Mouse (Mus musculus): ENCODE data around the gene Sycn.

Sycn gene

GRCm38 (mm10) chr7:28558486-28558885 lies 17.8 kb downstream of the Sycn start:
- no peak for DNase-seq (ENCODE audit: low spot score)

DNA sequence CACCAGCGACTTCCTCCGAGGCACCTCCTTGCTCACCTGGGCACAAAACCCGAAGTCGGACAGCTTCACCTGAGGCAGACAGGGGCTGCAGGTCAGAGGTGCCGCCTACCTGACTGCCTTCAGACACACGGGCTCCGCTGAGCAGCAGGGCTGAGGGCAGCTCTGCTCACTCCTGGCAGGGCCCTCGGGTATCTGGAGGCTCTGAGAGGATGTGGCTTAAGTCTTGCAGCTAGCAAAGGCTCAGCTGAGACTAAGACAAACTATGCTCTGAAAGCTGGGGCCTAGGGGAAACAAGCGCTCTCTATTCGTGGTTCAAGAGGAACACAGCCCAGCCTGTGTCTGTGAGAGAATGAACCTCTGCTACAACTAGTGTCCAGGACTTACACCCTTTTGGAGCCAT lies 20.2 kb downstream of the Sycn start:
- no peak for DNase-seq (ENCODE audit: low spot score)

- no peak for DNase-seq (ENCODE audit: low spot score)
Observed at GRCm38 (mm10) chr7:28561967-28562366, 21.3 kb downstream of the Sycn start.

- no peak for DNase-seq (ENCODE audit: low spot score)
Observed at GRCm38 (mm10) chr7:28562371-28562770, 21.7 kb downstream of the Sycn start.

DNA sequence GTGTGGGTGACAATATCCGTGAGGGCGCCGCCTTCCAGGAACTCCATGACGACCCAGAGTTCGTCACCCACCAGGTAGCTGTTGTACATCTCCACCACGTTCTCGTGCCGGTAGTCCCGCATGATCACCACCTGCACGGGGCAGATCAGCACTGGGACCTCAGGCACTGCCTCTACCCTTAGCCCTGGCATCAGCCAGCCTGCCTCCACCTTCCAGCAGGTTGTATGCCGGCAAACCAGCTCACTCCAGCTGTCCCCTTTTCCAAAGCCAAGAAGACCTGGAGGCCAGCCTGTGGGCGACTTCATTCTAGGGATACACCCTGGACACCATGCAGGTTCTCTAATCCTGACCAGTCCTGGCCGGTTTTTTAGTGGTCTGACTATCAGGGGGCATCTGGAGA lies 22.3 kb downstream of the Sycn start:
- DNase-seq (ENCODE audit: low spot score): no peak

DNA sequence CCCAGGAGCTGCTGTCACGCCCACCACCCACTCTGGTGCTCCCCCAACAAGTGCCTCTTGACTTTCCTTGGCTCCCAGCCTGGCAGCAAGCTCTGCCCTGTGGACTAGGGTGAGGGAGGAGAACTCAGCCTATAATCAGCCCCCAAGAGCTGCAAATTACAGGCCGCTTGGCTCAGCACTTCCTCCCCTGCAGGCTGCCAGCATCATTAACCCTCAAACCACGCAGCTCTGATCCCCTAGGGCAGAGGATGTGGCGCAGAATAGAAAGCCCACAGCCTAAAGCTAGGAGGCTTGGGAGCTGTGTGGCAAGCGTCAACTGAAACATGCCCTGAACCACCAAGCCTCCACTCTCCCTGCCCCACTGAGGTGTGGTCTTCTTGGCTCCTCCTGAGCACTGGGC lies 24.7 kb downstream of the Sycn start:
- no peak for DNase-seq (ENCODE audit: low spot score)

DNA sequence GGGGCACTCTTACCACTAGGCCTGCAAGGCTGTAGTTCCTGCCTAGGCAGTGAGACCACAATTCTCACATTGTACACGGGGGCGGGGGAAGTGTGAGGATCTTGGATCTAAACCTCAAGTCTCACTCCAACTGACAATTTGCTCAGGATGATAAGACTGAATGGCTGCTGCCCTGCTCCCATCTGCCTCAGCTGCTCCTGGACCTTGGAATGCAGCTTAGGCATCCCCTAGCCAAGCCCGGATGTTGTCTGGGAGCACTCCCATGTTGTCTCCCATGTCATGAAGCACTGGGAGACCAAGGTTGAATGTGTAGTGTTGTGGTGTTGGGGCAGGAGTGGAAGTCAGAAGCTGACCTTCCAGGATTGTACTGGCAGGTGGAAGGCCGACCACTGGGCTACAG lies 26.9 kb downstream of the Sycn start:
- no peak for DNase-seq (ENCODE audit: low spot score)

DNA sequence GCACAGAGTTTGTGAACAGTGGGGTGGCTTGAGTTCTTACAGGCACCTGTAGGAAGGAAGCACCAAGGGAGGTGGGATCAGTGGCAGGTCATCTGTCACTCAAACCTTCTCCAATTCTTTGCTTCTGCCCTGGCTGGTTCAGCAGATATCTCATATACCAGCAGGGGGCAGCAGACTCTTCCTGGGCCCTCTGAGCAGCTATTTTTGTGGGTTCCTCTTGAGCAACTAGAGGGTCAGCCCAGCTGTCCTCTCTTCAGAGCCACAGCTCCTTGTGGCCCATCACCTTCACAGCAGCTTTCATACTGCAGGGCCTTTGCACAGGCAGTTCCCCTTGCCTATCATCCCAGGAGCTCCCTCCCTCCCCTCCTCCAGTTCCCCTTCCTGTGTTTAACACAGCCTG lies 27.6 kb downstream of the Sycn start:
- DNase-seq (ENCODE audit: low spot score): no peak

GRCm38 (mm10) chr7:28570291-28570981 lies 29.8 kb downstream of the Sycn start:
- DNase-seq (ENCODE audit: low spot score): no peak

DNA sequence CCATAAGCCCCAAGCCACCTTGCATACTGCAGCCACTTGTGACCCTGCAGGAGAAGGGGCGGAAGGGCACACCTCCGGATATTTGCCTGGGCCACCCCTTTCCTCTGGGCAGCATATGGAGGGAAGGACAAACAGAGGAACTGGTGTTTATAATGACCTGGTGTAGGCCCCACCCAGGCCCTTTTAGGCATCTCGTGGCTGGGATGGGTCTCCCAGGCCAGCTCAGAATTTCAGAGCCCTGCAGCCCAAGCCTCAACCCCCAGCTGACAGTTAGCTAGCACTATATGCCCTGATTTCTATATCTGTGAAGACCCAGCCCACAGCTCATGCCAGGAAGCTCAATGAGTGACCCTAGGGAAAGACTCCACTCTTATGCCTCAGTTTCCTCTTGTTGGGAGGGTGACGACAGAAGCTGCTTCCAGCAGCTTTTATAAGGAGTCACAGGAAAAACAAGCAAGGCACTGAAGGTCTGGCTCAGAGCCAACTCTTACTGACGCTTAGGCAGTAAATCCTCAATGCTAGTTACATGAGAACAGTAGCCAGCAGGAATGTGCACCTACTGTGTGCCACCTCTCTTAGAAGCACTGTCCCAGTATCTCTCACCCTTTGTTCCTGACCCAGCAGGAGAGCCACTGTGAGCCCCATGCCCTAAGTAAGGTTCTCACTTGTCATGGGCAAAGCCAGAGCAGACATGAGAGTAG lies 30.4 kb downstream of the Sycn start:
- DNase-seq (ENCODE audit: low spot score): no peak

DNA sequence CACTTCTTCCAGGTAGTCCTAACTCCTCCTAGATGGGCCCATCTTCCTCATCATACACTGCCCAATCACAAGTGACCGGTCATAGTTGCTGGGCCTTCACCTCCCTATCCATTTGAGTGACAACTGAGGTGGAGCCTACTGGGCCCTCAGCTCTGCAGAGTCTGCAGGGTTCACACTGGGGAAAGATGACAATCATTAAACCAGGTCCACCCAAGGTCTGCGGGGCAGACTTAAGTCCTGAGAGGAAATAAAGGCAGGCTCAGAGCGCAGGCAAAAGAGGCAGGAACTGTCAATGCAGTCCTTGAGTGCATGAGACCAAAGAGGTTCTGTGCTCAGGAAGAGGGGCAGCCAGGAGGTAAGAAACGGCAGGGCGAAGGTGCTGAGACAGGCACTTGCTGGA lies 32.0 kb downstream of the Sycn start:
- DNase-seq (ENCODE audit: low spot score): no peak

GRCm38 (mm10) chr7:28573236-28573635 lies 32.6 kb downstream of the Sycn start:
- no peak for DNase-seq (ENCODE audit: low spot score)

- peak; percentile 49 for DNase-seq (ENCODE audit: low spot score)
Observed at GRCm38 (mm10) chr7:28575597-28575996, 34.9 kb downstream of the Sycn start.

- peak; percentile 62 for DNase-seq (ENCODE audit: low spot score)
Observed at GRCm38 (mm10) chr7:28576271-28576914, 35.7 kb downstream of the Sycn start.

GRCm38 (mm10) chr7:28577826-28578542 lies 37.3 kb downstream of the Sycn start:
- DNase-seq (ENCODE audit: low spot score): no peak

GRCm38 (mm10) chr7:28578543-28579053 lies 37.9 kb downstream of the Sycn start:
- no peak for DNase-seq (ENCODE audit: low spot score)

DNA sequence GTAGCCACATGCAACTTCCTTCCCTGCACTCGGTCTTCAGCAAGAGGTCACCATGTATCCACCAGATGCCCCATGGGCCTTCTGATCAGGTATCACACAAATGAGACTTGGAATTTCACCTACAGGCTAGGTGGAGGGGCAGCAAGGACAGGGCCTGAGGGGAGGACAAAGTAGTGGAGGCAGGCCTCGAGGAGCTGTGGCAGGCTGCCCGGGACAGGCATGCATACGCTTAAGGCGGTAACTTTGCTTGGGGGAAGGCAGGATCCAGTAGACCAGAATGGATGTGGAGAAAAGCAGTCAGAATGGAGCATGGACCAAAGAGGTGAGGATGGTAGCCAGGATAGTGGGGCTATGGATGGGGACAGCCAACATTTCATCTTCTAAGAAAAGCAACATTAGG lies 39.1 kb downstream of the Sycn start:
- DNase-seq (ENCODE audit: low spot score): no peak

DNA sequence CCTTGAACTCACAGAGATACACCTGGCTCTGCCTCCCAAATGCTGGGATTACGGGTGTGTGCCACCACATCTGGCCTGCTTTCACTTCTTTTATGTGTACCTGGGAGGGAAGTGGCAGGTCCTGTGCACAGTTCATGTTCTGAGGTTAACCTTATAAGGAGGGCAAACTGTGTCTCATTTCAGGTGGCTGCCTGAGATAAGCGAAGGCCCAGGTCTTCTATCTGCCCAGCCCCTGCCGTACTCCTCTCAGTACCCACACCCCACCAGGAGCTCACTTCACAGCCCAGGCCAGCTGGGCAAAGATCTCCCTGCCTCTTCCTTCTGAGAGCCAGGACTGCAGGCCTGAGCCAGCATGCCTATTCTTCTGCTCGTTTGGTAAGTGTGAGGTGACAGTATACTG lies 41.0 kb downstream of the Sycn start:
- peak; percentile 80 for DNase-seq (ENCODE audit: low spot score)

GRCm38 (mm10) chr7:28582841-28583240 lies 42.2 kb downstream of the Sycn start:
- peak; percentile 50 for DNase-seq (ENCODE audit: low spot score)

- peak; percentile 63 for DNase-seq (ENCODE audit: low spot score)
Observed at GRCm38 (mm10) chr7:28583570-28584344, 43.1 kb downstream of the Sycn start.

DNA sequence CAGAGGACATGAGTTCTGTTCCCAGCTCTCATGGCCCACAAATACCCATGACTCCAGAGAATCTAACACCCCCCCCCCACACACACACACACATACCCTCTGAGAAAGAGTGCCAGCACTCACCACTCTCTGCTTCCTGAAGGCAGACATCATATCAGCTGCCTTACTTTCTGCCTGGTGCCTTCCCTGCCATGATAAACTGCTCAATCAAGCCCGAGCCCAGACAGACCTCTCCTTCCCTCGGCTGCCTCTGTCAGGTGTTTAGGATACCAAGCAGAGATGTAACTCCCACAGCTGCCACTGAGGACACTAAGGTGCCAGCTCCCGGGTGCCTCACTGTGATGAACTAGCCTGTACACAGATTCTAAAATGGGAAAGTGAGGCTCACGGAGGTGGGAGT lies 43.8 kb downstream of the Sycn start:
- peak; percentile 51 for DNase-seq (ENCODE audit: low spot score)

- no peak for DNase-seq (ENCODE audit: low spot score)
Observed at GRCm38 (mm10) chr7:28585001-28585400, 44.3 kb downstream of the Sycn start.
